Mouse (Mus musculus) T-helper 2 cell (primary cell): ENCODE data around the gene Cpz.

Source experiments
- in situ Hi-C: fragments of 300-600 bp; cut with MboI, MseI; formaldehyde crosslinking; loops from one replicate; pipeline ENCODE4 v1.15.1; 2025; ENCODE audit warnings: high pct_unique_total_duplicates

Gene Cpz

GRCm38 (mm10) chr5:35530442-35530841 is 4.9 kb upstream of the Cpz start:
- in situ Hi-C loops, result no loop called here

- in situ Hi-C loops, result loop anchor here (10.0 kb wide), 1 partner anchor 320 kb away; no protein-coding TSS in a partner anchor
These were observed 1.1 kb downstream of the Cpz start for GRCm38 (mm10) chr5:35524381-35524780.

GRCm38 (mm10) chr5:35523735-35524134 is 1.8 kb downstream of the Cpz start:
- in situ Hi-C loops, result loop anchor here (10.0 kb wide), 1 partner anchor 321 kb away; no protein-coding TSS in a partner anchor

GRCm38 (mm10) chr5:35516781-35517180 is 8.7 kb downstream of the Cpz start:
- in situ Hi-C loops, result no loop called here

- in situ Hi-C loops, result loop anchor here (5.0 kb wide), 1 partner anchor 148 kb away; no protein-coding TSS in a partner anchor
These were observed 14.9 kb downstream of the Cpz start for GRCm38 (mm10) chr5:35510589-35510988.

- in situ Hi-C loops, result loop anchor here (5.0 kb wide), 1 partner anchor 588 kb away; no protein-coding TSS in a partner anchor
These were observed 20.5 kb downstream of the Cpz start for GRCm38 (mm10) chr5:35505016-35505415.

- in situ Hi-C loops, result no loop called here
These were observed 28.2 kb downstream of the Cpz start for GRCm38 (mm10) chr5:35497344-35497743.

GRCm38 (mm10) chr5:35495989-35496388 is 29.5 kb downstream of the Cpz start:
- in situ Hi-C loops, result no loop called here

- in situ Hi-C loops, result no loop called here
These were observed 30.6 kb downstream of the Cpz start for GRCm38 (mm10) chr5:35494773-35495390.

- in situ Hi-C loops, result no loop called here
These were observed 31.7 kb downstream of the Cpz start for GRCm38 (mm10) chr5:35493770-35494169.

GRCm38 (mm10) chr5:35479521-35479920 is 46.0 kb downstream of the Cpz start:
- in situ Hi-C loops, result no loop called here

GRCm38 (mm10) chr5:35475236-35475635 is 50.3 kb downstream of the Cpz start:
- in situ Hi-C loops, result no loop called here

GRCm38 (mm10) chr5:35470885-35471528 is 54.5 kb downstream of the Cpz start:
- in situ Hi-C loops, result no loop called here

- in situ Hi-C loops, result no loop called here
These were observed 59.4 kb downstream of the Cpz start for GRCm38 (mm10) chr5:35465966-35466635.

- in situ Hi-C loops, result no loop called here
These were observed 63.4 kb downstream of the Cpz start for GRCm38 (mm10) chr5:35462081-35462480.

- in situ Hi-C loops, result no loop called here
These were observed 65.7 kb downstream of the Cpz start for GRCm38 (mm10) chr5:35459760-35460159.

GRCm38 (mm10) chr5:35458267-35458666 is 67.2 kb downstream of the Cpz start:
- in situ Hi-C loops, result no loop called here

- in situ Hi-C loops, result no loop called here
These were observed 68.1 kb downstream of the Cpz start for GRCm38 (mm10) chr5:35457364-35457763.

GRCm38 (mm10) chr5:35454187-35454800 is 71.2 kb downstream of the Cpz start:
- in situ Hi-C loops, result no loop called here
